In genomic region chr9:61340333-61340732, GRCm38 (mm10) we compare ENCODE assay signal across 17 mouse cellular contexts.
"Had no signal": no experiment of that assay in that cellular context is flagged by ENCODE, and none has a peak within 500 bp of the region (broad histone marks: within the 10 kb centered on the region; RNA-seq: fewer than 3 reads in every experiment).

No protein-coding gene starts in this region.

- DNase-seq: layer of hippocampus, adult 9-11 months; layer of hippocampus, postnatal 36 days; lung, embryonic 14.5 days; lung, postnatal 10 days; lung, postnatal 4 days; midbrain, embryonic 14.5 days; right cerebral cortex, postnatal 4 days; spleen, adult 18-20 months; thymus, adult 2 months; thymus, postnatal 25 days had no signal

- H3K9me3 ChIP-seq: hindbrain, embryonic 13.5 days; limb, embryonic 15.5 days; liver, embryonic 15.5 days; midbrain, embryonic 10.5 days; neural tube, embryonic 12.5 days had no signal

- ATAC-seq: hindbrain, postnatal 0 days had no signal

- H3K4me2 ChIP-seq: hindbrain, embryonic 13.5 days; limb, embryonic 15.5 days; liver, embryonic 15.5 days; lung, embryonic 14.5 days; neural tube, embryonic 12.5 days had no signal

- H3K27ac ChIP-seq: hindbrain, embryonic 13.5 days; hindbrain, postnatal 0 days; limb, embryonic 15.5 days; liver, embryonic 15.5 days; neural tube, embryonic 12.5 days had no signal

- H3K4me3 ChIP-seq: hindbrain, embryonic 13.5 days; limb, embryonic 15.5 days; liver, embryonic 15.5 days; midbrain, embryonic 10.5 days; myocyte; neural tube, embryonic 12.5 days had no signal

- H3K9ac ChIP-seq: hindbrain, embryonic 13.5 days; limb, embryonic 15.5 days; liver, embryonic 15.5 days; lung, embryonic 14.5 days; neural tube, embryonic 12.5 days had no signal

- H3K36me3 ChIP-seq: hindbrain, embryonic 13.5 days; limb, embryonic 15.5 days; liver, embryonic 15.5 days; midbrain, embryonic 10.5 days; neural tube, embryonic 12.5 days had no signal
